Mouse (Mus musculus): Measurements from ENCODE around the gene Prmt9.

Gene Prmt9

DNA sequence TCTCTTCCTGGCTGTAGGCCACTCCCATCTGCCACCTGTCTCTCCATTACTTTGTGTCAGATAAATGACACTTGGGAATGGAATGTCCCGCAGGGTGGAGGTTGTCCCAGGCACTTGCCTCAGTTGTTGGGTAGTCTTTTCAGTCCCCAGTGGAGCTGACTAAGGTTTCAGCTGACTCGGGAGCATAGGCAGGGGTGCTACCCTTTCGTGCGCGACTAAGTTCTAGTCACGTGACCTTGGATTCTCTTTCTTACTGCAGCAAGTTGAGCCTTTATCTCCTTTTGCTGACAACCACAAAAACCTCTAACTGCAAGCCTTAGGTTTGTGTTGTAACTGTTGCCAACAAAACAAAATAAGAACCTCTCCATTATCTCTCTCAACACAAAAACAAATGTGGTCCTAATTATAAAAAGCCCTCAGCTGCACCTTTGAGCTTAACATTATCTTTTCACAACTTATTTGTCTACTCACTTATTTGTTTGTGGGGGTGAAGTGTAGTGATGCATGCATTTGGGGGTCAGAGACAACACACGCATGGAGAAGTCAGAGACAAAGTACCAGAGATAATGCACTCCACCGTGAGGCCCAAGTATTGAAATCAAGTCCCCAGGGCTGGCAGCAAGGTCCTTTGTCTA, 14.7 kb upstream of the Prmt9 start:
- DNase-seq (ENCODE audit: low spot score), result no peak

DNA sequence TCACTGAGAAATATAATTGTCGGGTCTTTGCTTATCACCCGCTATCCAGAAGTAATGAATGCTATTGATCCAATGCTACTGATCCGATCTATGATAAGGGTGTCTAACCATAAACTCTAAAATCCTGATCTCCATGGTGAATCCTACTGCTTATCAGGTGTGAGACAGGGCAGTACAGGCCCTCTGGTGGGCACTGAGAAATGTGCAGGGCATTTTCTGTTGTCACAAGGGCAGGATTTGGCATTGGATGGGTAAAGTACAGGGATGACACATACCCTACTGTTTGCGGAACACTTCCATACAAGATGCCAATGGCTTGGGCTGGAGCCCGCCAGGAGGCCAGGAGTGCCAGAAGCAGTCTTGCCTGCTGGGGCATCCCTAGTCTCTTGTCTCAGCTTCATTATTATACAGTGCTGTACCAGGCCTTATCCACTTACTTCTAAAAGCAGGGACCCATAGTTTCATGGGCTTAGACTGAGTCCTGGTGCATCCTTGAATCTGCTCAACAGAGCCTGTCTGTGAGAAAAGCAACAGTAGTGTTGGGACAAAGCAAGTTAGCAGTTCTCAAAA, 14.1 kb upstream of the Prmt9 start:
- DNase-seq (ENCODE audit: low spot score), result no peak

DNA sequence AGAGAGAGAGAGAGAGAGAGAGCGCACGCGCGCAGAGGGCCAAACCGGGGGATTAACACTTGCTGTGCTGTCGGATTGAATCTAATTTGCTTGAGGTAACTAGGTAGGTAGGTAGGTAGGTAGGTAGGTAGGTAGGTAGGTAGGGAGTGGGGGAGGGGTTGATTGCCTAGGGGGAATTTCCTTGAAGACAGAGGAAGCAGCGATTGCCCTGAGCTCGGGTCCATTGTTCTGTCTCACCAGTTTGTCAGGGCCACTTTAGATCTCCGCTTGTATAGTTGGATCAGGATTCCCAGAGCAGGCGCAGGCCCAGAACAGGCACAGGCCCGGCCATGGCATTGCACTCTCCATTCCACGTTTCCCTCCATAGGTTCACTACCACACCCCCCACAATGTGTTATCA, 12.4 kb upstream of the Prmt9 start:
- DNase-seq (ENCODE audit: low spot score), result no peak

DNA sequence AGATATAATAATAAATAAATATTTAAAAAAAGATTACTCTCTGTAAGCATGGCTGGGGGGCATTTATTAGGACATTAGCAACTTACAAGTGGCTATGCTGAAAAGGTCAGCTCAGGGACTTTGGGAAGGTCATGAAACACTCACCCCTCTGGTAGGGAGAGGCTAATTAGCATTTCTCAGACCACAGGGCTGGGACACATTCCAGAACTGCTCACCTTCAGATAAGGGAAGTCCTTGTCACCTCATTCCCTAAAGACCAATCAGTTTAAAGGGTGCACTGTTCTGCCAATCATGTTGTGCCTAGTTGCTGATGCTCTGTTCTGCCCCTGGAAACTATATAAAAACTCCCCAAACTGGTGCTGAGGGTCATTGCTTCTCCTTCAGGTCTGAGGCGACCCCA, 10.9 kb upstream of the Prmt9 start:
- DNase-seq (ENCODE audit: low spot score), result no peak

DNA sequence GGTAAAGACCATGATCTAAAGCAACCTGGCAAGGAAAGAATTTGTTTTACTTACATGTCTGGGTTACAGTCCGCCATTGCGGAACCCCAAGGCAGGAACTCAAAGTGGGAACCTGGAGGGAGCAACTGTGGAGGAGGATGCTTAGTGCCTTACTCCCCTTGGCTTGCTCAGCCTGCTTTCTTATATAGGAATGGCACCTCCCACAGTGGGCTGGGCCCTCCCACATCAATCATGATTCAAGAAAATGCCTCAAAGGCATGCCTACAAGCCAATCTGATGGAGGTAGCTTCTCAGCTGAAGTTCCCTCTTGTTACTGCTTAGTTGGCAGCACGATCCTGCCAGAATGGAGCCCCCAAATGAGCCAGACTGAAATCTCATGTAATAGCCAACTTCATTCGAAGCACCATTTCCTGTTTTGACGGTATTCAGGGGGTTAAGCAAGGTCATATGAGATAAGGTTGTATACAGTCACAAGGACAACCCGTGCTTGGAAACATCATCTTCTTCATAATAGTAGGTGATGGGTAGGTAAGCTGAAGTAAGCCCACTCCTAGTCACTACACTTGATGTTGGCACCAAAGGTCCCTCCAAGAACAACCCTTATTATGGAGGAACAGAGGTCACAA, 5.9 kb upstream of the Prmt9 start:
- DNase-seq (ENCODE audit: low spot score), result no peak

DNA sequence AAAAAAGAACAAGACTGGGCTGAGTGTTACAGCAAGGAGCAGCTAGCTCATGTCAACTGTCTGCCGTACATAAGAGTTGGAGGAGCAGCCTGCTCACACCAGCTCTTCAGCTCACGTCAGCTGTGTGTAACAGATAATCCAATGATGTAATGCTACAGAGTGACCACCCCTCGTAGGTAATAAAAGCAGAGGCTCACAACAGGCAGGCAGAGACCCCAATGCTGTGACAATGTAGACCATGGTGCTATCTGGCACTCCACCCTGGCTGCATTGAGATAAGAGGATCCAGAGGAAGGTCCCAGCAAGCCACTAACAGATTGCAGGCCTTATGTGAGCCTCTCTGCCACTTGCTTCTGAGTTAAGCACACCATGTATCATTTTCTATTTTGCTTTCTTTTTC, 4.8 kb upstream of the Prmt9 start:
- DNase-seq (ENCODE audit: low spot score), result no peak

DNA sequence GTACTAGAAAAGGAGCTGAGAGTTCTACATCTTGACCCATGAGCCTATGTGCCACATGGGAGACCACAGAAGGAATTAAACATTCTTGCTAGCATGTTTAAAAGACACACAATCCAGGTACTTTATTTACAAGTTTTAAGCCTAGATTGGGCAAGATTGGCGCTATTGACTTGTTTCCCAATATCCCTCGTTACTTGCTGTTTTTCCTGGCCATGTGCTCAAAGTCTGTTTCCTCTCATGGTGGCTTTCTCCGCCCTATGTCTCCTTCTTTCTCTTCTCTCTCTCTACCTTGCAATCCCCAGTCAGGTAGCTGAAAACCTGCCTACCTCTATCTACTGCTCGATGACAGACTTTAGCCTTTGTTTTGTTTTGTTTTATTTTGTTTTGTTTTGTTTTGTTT, 3.6 kb upstream of the Prmt9 start:
- DNase-seq (ENCODE audit: low spot score), result no peak

DNA sequence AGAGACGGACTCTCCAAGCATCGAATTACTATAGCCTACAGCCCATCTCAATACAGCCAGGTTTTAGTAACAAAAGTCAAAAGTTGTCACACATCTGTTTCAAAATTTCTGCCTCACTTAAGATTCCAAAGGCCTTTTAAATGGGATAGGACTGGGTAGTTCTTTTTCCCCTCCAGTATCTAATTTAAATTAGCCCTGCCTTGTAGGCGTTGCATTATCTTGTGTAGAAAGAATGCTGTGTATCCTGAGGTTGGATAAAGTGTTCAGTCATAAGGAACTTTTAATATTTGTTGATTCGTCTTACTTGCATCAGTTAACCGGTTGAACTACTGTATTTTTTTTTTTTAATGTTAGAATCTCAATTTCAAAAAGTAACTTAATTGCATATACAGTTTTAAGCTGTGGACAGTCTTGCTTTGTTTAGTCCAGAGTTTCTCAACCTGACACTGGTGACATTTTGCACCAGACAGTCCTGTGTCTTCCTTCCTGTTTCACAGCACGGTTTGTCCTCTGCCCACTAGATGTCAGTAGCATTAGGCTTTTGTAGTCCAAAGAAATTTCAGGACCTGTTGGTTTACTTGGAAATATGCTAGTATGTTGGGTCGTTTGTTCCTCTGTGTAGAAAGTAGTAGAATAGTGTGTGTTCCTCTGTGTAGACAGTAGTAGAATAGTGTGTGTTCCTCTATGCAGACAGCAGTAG, 834 bp downstream of the Prmt9 start:
- peak; percentile 11 for DNase-seq (ENCODE audit: low spot score)

DNA sequence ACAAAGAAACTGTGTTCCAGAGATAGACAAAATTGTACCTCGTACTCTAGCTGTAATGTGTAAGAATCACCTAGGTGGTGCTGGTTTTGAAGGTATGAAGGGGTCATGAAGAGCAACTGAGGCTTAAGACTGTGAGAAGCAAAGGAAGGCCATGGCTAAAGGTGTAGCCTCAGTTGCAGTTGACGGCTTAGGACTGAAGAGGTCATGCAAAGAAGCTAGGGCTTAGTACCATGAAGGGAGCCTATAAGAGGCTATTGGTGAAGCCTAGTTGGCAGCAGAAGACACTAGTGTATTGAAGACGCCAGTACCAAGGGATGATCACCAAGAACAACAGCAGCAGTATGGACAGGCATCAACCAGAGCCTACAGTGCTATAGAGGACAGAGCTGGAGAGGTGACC, 3.3 kb downstream of the Prmt9 start:
- DNase-seq (ENCODE audit: low spot score), result no peak

DNA sequence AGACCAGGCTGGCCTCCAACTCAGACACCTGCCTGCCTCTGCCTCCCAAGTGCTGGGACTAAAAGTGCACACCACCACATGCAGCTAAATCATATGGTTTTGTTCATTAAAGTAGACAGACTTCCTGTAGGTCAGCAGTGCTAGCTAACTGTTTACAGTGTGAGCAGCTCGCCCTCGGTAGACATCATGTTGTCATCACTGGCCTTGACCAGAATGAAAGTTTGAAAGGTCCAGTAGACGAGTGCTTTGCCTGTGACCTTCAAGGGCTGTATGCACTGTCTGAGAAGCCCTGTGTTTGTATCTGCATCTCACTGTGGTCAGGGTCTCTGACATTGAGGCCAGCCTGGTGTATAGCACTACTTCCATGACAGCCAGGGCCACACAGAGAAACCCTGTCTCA, 12.2 kb downstream of the Prmt9 start:
- no peak for DNase-seq (ENCODE audit: low spot score)

DNA sequence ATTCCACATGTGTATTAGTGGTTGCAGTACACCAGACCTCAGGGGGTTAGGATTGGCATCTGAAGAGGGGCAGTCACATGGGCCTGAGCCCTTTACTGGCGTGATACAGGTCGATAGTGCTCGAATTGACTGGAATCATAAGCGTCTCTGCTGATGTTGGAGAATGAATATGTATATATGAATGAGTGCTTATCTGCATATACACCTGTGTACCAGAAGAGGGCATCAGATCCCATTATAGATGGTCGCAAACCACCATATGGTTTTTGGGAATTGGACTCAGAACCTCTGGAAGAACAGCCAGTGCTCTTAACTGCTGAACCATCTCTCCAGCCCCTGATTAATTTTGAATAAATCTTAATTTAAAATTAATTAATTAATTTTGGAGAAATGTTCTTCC, 25.0 kb downstream of the Prmt9 start:
- no peak for DNase-seq (ENCODE audit: low spot score)

DNA sequence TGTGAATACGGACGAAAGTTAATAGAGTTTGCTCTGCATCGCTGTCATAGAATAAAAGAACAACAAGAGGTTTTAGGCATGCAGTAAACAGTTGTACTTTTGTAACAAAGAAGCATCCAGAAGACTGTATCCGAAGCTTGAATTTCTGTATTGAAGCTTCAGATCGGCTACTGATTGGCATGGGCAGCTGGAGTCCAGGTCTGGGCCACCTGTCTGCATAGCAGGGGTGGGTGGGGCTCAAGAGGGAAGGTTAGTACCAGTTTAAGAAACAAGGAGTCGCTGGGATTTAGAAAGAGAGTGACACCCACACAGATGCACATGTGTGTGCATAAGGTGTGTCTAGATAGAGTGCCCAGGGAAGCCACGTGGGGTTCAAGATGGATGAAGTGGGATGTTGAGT, 28.5 kb downstream of the Prmt9 start:
- no peak for DNase-seq (ENCODE audit: low spot score)

DNA sequence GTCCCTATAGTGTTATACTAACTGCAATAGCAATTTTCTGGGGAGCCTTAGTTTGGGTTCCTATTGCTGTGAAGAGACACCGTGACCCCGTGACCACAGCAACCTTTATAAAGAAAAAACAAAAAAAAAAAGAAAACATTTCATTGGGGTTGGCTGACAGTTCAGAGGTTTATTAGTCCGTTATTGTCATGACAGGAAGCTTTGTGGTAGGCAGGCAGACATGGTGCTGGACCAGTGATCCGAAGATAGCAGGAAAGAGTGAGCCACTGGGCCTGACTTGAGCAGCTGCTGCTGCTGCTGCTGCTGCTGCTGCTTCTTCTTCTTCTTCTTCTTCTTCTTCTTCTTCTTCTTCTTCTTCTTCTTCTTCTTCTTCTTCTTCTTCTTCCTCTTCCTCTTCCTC, 35.0 kb downstream of the Prmt9 start:
- DNase-seq (ENCODE audit: low spot score), result no peak

DNA sequence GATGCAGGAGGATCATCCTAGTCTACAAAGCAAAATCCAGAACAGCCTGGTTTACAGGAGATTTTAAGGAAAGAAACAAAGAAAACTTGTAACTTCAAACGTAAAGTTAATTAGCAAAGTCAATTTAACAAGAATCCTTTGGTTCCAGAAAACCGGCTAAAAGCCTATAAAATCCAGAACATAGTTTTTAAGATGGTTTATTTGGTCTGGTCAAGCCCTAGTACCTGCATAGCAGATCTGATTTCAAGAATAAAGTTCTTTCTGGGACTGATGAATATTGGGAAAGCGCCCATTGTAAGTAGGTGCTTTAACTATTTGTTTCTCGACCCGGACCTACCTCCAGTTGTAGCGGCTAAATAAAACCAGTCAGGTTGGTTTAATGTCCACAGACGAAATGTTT, 60.4 kb downstream of the Prmt9 start:
- DNase-seq (ENCODE audit: low spot score), result no peak

DNA sequence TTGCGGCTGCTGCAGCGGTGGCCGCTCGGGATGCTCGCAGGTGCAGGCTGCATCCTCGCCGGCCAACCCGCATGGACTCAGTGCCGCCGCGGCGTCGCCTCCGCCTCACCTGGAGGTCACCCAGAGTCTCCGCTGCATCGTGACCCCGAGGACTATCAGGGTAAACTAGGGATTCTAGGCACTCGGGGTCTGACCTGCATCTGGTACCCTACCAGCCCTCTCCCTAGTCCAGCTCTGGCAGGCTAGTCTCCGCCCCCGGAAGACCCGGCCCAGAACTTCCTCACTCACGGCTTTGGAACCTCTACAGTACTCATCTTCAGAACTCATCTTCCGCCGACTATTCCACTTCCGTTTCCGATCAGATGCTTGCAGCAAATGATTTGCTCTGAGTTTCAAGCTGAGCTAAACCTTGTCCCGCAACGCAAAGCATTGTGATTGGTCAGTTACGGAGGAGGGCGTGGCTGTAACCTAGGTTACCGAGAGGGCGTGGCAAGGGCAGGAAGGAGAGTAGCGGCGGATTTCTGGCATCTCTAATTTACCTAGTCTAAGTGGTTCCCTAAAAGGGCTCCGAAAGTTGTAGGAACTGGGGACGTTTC, 61.3 kb downstream of the Prmt9 start, which contains the start of gene Tmem184c:
Tmem184c (minus strand) TSS at position 325 of the 596 bp plus-strand sequence.
- peak; percentile 99 for DNase-seq (ENCODE audit: low spot score)

DNA sequence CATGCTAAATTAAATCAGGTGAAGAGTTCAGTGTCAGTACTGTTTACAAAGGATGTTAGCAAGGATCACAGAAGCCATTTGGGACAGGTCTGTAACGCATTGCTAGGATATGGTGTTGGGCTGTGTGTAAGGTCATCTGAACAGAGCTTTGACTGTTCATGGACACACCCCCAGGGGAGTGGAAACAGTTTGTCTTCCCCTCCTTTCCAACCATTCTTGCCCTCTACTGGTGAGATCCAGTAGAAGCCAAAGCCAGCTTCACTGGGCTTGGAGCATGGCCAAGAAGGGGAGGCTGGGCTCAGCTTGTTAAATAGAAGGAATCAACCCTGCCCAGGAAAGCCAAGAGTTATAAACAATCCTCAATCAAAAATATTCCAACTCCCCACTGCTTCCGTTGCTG, 68.7 kb downstream of the Prmt9 start:
- DNase-seq (ENCODE audit: low spot score), result peak; percentile 57

DNA sequence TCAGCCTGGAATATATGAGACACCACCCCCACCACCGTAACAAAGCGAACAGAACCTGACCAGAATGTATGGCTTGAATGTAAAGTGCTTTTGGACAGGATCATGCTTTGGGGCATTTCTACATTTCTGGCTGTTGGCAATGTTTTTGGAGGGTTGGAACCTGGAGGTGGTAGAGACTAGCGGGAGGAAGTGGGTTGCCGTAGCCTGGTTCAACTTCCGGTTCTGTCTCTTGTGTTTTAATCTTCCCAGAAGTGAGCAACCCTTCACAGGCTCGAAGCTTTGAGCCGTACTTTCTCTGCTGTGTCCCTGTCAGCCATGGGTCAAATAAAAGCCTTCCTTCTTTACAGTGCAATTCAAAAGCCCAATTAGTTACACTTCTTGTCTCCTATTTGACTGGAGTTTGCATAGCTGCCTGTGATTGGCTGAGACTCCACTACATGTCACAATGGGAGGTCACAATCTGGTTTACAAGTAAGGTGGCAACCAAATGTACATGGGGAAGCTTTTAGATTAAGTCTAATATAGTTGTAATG, 74.5 kb downstream of the Prmt9 start:
- no peak for DNase-seq (ENCODE audit: low spot score)

DNA sequence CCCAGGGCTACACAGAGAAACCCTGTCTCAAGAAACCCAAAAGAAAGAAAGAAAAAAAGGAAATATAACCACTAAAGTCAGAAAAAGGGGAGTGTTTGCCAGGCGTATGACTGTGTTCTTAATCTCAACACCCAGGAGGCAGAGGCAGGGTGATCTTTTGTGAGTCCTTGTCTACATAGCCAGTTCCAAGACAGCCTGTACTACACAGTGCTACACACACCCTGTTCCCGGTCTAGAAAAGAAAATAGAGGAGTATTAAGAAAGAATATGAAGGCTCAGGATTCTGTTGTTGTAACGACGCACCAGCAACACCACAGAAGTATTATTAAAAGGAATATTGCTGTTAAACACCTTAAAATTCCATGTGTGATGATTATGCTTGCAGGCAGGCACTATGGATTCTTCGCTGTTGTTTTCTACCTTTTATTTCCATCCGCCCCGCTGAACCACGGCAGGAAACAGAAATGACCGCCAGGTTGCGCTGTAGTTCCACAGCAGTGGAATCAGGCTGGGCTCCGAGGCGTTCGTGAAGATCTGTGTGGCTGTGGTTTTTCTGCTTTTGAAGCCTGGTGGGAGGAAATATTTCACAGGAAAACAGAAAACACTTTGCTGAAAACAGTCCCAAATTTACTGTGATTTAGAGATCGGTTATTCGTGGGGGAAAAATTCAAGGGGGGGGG, 80.8 kb downstream of the Prmt9 start:
- DNase-seq (ENCODE audit: low spot score), result peak; percentile 79

DNA sequence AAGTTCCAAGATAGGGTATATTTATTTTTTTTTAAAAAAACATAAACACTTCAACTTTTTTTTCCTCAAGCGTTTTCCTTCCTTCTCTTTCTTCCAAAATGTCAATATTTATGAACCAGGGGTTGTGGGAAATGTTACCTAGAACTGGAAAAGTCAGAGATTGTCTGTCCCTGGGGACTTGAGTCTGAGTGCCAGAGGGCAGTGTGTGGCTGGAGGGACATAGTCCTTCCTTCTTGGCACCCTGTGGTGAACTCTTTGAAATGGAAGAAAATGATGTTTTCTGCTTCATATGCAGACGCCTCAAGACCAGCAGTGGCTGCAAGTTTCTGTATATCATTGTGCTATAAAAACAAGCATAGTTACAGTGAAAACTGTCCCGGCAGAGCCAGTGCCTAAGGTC, 81.5 kb downstream of the Prmt9 start:
- no peak for DNase-seq (ENCODE audit: low spot score)
